Mouse (Mus musculus) adrenal gland, postnatal 10 days (tissue): Measurements from ENCODE around the gene Lhx1. TPM values are rescaled to one million over a fixed set of nuclear protein-coding genes. Genes with fewer than 3 reads are reported as not detected.

Source experiments
- DNase-seq: peaks from one replicate; pipeline ENCODE4 v3.0.0; 2021; ENCODE audit warnings: mixed read lengths
- total RNA-seq, 2 experiments: library from RNA; stranded (reverse); gene quantifications; 2 replicates each; pipeline ENCODE4 v1.2.3; 2021

Lhx1 gene
- total RNA-seq, 2 experiments from 2014 or later: 0.15 TPM; not detected in 1

- no peak for DNase-seq
Measured at GRCm38 (mm10) chr11:84526976-84527860, 1.9 kb upstream of the Lhx1 start.

- no peak for DNase-seq
Measured at GRCm38 (mm10) chr11:84526451-84526850, 1.1 kb upstream of the Lhx1 start.

- DNase-seq: peak; percentile 15
Measured at GRCm38 (mm10) chr11:84524511-84525270, 644 bp downstream of the Lhx1 start.

GRCm38 (mm10) chr11:84523841-84524510 lies 1.4 kb downstream of the Lhx1 start:
- peak; percentile 11 for DNase-seq

DNA sequence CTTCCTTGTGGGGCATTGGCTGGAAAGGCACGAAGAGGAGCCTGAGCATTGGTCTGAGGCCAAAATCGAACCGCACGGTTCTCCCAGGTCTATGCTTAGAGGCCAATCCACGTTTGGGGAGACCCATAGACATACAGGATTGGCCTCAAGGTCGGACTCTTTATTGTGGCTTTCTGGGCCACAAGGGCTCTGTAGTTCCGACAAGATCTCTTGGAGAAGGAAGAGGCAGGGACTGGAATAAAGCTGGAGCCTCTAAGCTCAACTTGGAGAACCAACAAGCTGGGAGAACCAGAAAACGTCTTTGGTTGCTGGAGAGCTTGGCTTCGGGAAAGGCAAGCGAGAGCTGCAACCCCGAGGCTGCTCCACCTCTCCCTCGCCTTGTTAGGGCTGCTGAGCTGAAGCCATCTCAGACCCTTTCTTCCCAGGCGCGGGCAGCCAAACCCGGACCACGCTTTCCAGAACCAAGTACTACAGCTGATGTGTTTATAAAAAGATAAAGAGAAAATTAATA lies 2.0 kb downstream of the Lhx1 start:
- DNase-seq: no peak

DNA sequence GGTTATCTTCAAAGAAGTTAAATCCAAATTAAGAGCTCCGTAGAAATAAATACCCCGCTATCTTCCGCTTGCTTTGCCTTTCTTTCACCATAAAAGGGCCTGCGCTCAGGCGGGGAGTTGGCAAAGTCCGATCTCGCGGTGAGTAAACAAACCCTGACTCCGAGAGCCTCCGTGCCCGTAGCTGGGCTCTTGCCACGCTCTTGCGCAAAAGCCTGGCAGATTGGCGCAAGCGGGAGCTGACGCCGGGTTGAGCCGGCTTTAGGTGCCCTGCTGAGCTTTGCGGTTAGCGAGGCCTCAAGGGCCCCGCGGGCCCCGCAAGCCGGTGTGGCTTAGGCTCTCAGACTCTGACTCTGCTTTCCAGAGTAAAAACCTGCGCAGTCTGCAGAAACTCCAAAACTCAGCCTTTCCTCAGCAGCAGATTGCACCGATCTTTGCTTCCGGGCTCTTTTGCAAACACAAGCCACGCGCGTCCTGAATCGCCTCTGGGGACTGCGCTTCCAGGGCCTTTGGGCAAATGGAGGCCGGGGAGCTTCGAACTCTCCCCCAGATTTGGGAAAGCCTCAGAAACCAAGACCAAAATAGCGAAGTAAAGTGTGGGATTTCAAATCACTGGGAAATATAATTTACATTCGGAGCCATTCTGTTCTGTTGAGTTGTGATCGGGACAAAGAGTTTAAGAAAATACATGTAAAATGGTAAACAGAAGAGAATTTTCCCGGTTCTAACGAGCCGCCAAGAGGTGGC lies 2.6 kb downstream of the Lhx1 start:
- DNase-seq: peak; percentile 92

DNA sequence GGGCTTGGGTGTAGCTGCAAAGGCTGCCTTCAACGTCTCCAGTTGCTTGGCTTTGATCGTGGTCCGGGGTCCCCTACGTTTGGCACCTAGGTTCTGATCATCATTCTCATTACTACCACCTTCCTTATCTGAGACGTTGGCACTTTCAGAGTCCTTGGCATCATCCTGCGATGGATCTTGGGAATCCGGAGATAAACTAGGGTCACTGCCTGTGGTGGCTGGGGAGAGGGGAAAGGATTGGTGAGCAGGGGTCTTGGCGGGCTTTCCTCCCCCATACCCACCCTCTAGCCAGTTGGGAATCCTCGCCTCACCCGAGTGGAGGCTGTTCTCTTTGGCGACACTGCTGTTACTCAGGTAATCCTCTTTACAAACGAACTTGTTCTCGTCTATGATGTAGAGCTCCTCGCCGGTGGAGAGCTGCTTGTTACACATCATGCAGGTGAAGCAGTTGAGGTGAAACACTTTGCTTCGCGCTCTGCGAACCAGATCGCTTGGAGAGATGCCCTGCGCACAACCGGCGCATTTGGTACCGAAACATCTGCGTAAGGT lies 3.5 kb downstream of the Lhx1 start:
- DNase-seq: no peak

- no peak for DNase-seq
Measured at GRCm38 (mm10) chr11:84521071-84521390, 4.3 kb downstream of the Lhx1 start.

DNA sequence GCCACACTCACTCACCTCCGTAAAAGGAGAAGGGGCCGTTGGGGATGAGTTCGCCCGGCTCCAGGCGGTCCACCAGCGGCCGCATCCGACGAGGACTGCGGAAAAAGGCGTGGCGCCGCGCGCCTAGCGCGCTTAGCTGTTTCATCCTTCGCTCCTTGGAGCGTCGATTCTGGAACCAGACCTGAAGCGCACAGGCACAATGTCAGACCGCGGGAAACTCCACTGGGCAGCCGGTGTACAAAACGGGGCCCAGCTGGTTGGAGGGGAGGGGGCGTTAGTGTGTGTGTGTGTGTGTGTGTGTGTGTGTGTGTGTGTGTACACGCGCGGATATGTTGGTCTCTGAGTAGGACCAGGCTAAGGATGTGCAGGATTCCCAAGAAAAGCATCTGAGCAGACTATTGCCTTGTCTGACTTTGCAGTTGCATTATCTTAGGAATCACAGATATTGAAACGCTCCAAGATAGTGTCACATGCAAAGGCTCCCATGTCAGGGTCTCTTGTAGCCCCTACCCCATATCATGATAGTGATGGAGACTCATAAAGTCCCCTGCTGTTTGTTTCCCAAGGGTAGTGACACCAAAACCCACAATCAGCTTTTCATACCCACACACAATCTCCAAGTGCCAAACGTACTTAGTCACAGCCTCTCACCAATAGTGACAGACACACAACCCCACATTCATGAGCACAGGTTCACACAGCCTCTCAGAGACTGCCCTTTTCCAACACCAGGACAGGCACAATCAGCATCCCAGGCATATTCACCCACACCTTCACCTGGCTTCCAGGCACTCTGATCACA lies 4.9 kb downstream of the Lhx1 start:
- no peak for DNase-seq

- no peak for DNase-seq
Measured at GRCm38 (mm10) chr11:84519576-84520268, 5.6 kb downstream of the Lhx1 start.

GRCm38 (mm10) chr11:84519036-84519435 lies 6.3 kb downstream of the Lhx1 start:
- DNase-seq: no peak

- DNase-seq: no peak
Measured at GRCm38 (mm10) chr11:84518261-84518660, 7.1 kb downstream of the Lhx1 start.

DNA sequence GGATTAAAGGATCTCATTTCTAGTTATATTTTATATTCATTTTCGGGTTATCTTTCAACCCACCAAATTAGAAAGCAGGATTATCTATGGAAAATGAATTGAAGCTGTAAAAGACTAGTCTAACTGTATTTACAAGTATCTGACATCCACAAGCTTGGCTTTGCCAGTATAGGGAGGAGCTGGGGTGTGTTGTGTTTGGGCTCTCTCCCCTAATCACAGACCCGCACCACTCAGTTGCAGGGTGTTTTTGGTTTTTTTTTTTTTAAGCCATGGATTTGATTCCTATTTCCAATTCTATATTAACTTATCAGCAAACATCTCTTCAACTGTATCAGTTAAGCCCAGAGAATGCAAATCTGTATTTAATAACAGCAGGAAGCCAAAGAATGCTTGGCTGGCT lies 7.9 kb downstream of the Lhx1 start:
- DNase-seq: no peak

GRCm38 (mm10) chr11:84516501-84517240 lies 8.7 kb downstream of the Lhx1 start:
- DNase-seq: no peak

- DNase-seq: peak; percentile 99
Measured at GRCm38 (mm10) chr11:84513171-84514116, 11.9 kb downstream of the Lhx1 start, which contains the start of gene Aatf. Gene Aatf (minus strand): TSS chr11:84513522.

- DNase-seq: no peak
Measured at GRCm38 (mm10) chr11:84512031-84512430, 13.3 kb downstream of the Lhx1 start.

GRCm38 (mm10) chr11:84504296-84504695 lies 21.0 kb downstream of the Lhx1 start:
- no peak for DNase-seq

DNA sequence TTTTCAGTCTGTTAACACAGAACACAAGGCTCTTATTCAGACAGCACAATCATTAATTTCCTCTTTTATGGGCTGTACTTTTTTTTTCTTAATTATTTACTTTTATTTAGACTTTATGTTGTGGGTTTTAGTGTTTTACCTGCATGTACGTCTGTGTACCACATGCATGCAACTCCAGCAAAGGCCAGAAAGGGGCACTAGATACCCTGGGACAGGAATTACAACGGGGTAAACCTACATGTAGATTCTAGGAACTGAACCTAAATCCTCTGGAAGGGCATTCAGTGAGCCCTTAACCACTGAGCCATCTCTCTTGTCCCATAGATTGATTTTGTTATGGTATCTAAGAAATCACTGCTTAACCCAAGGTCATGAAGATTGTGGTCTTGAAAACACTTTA lies 27.4 kb downstream of the Lhx1 start:
- DNase-seq: no peak
